Mouse (Mus musculus): ENCODE measurements around the gene Rcn3.
"Not testable (repeated sequence)": the region's sequence is repeated elsewhere in the genome, so short reads cannot be mapped to it uniquely, and the experiment has no call there.

Rcn3 gene

GRCm38 (mm10) chr7:45124224-45125143 is 32.5 kb upstream of the Rcn3 start, which contains the start of gene Rps11:
TSS of gene Rps11 (minus strand) at chr7:45124439.
- peak; percentile 99 for DNase-seq

- DNase-seq, result no peak
Observed at GRCm38 (mm10) chr7:45123186-45123570, 31.2 kb upstream of the Rcn3 start.

- no peak for DNase-seq
Observed at GRCm38 (mm10) chr7:45122561-45123185, 30.7 kb upstream of the Rcn3 start.

- DNase-seq, result no peak
Observed at GRCm38 (mm10) chr7:45121966-45122365, 29.9 kb upstream of the Rcn3 start.

GRCm38 (mm10) chr7:45121404-45121803 is 29.4 kb upstream of the Rcn3 start:
- DNase-seq, result peak; percentile 72

GRCm38 (mm10) chr7:45119780-45120709 is 28.0 kb upstream of the Rcn3 start:
- DNase-seq, result no peak

- DNase-seq, result no peak
Observed at GRCm38 (mm10) chr7:45118336-45118735, 26.3 kb upstream of the Rcn3 start.

GRCm38 (mm10) chr7:45117566-45117965 is 25.5 kb upstream of the Rcn3 start:
- no peak for DNase-seq

GRCm38 (mm10) chr7:45113476-45113875 is 21.5 kb upstream of the Rcn3 start:
- no peak for DNase-seq

GRCm38 (mm10) chr7:45112529-45112928 is 20.5 kb upstream of the Rcn3 start:
- DNase-seq, result no peak

- no peak for DNase-seq
Observed at GRCm38 (mm10) chr7:45111940-45112339, 19.9 kb upstream of the Rcn3 start.

- not testable (repeated sequence) for DNase-seq
Observed at GRCm38 (mm10) chr7:45110089-45110488, 18.1 kb upstream of the Rcn3 start.

- no peak for DNase-seq
Observed at GRCm38 (mm10) chr7:45107052-45107645, 15.1 kb upstream of the Rcn3 start.

- DNase-seq, result no peak
Observed at GRCm38 (mm10) chr7:45106441-45106840, 14.4 kb upstream of the Rcn3 start.

GRCm38 (mm10) chr7:45105491-45105890 is 13.5 kb upstream of the Rcn3 start:
- DNase-seq, result no peak

- no peak for DNase-seq
Observed at GRCm38 (mm10) chr7:45104941-45105340, 12.9 kb upstream of the Rcn3 start.

- DNase-seq, result peak; percentile 93
Observed at GRCm38 (mm10) chr7:45103652-45104180, 11.7 kb upstream of the Rcn3 start, which contains the start of gene Fcgrt. TSS of gene Fcgrt (minus strand) at chr7:45103851.

GRCm38 (mm10) chr7:45102940-45103585 is 11.0 kb upstream of the Rcn3 start:
- no peak for DNase-seq

GRCm38 (mm10) chr7:45102441-45102840 is 10.4 kb upstream of the Rcn3 start:
- DNase-seq, result no peak

- DNase-seq, result no peak
Observed at GRCm38 (mm10) chr7:45100046-45100445, 8.0 kb upstream of the Rcn3 start.

GRCm38 (mm10) chr7:45098541-45099240 is 6.7 kb upstream of the Rcn3 start:
- DNase-seq, result no peak
